Mouse (Mus musculus): Measurements from ENCODE around the gene Abcc10. TPM values are rescaled to one million over a fixed set of nuclear protein-coding genes. Genes with fewer than 3 reads are reported as not detected.
A peak's percentile ranks its signal among the peaks of the same experiment; 100 is the strongest.

Gene Abcc10
- total and polyA plus RNA-seq, 3 experiments = 1.1 to 4.1 (median 3.8) TPM

- dilution Hi-C loops (cut with MboI; ENCODE audit: extremely low pct_ligation_motif_present, extremely low pct_unique_long_range_greater_than_20kb, low sequenced_read_pairs) = no loop called here
- no peak for DNase-seq (ENCODE audit: extremely low read depth)
- TF ChIP-seq GABPA (IDR thresholded peaks at IDR 0.05; ENCODE audit: insufficient replicate concordance, low read depth, low read length) = no peak
- TF ChIP-seq RCOR1 (conservative IDR thresholded peaks at IDR 0.05; ENCODE audit: low read depth, low read length) = no peak
- TF ChIP-seq ZNF384 (IDR thresholded peaks at IDR 0.05; ENCODE audit: low read depth, low read length) = no peak
- no peak for TF ChIP-seq RAD21 (IDR thresholded peaks at IDR 0.05; ENCODE audit: low read depth, low read length)
- TF ChIP-seq IRF4 (IDR thresholded peaks at IDR 0.05; ENCODE audit: low read depth, low read length) = no peak
- no peak for TF ChIP-seq USF1 (IDR thresholded peaks at IDR 0.05; ENCODE audit: low read depth, low read length)
- TF ChIP-seq E2F4 (IDR thresholded peaks at IDR 0.05; ENCODE audit: insufficient replicate concordance, low read depth, low read length) = no peak
- TF ChIP-seq JUN (IDR thresholded peaks at IDR 0.05; ENCODE audit: insufficient read depth, low read depth, low read length) = no peak
- no peak for TF ChIP-seq JUND (conservative IDR thresholded peaks at IDR 0.05; ENCODE audit: low read depth, low read length)
- no peak for TF ChIP-seq TCF12 (IDR thresholded peaks at IDR 0.05; ENCODE audit: low read depth, low read length)
- no peak for TF ChIP-seq ZKSCAN1 (IDR thresholded peaks at IDR 0.05; ENCODE audit: borderline replicate concordance, low read depth, low read length)
- TF ChIP-seq ZC3H11A (IDR thresholded peaks at IDR 0.05; ENCODE audit: low read depth, low read length) = no peak
- TF ChIP-seq HCFC1 (IDR thresholded peaks at IDR 0.05; ENCODE audit: low read depth, low read length) = no peak
- no peak for TF ChIP-seq CTCF (conservative IDR thresholded peaks at IDR 0.05 in 1 of 2, IDR thresholded peaks at IDR 0.05 in 1 of 2; ENCODE audit: low read depth in 2 of 2, low read length in 2 of 2)
- no peak for TF ChIP-seq EP300 (IDR thresholded peaks at IDR 0.05; ENCODE audit: low read length)
- no peak for TF ChIP-seq ETS1 (conservative IDR thresholded peaks at IDR 0.05; ENCODE audit: low read depth, low read length)
- no peak for TF ChIP-seq ZMIZ1 (IDR thresholded peaks at IDR 0.05; ENCODE audit: low read depth, low read length)
- H3K36me3 ChIP-seq (replicated peaks in 1 of 2; ENCODE audit: control insufficient read depth in 1 of 2, insufficient read depth in 1 of 2, low read length in 1 of 2) = peaks cover 0 to 5% of the 10 kb centered on the region in 2 experiments
- H3K9me3 ChIP-seq (replicated peaks; ENCODE audit: low read length) = peaks cover 1% of the 10 kb centered on the region
- peaks cover 8 to 10% of the 10 kb centered on the region in 2 experiments for H3K4me1 ChIP-seq (ENCODE audit: control insufficient read depth in 1 of 2, insufficient read depth in 2 of 2)
- peak within 1 kb of the TSS in 1 of 3 experiments; percentile 47 for H3K4me3 ChIP-seq (replicated peaks in 1 of 3; ENCODE audit: low read depth in 2 of 3, low read length in 2 of 3, poor library complexity in 1 of 3)
- in situ Hi-C loops (cut with MboI; ENCODE audit: low pct_ligation_motif_present, low pct_unique_long_range_greater_than_20kb, low sequenced_read_pairs) = no loop called here
- peaks cover 52% of the 10 kb centered on the region for H3K27me3 ChIP-seq (replicated peaks)
- H3K79me2 ChIP-seq (replicated peaks; ENCODE audit: control insufficient read depth, extremely low read depth, insufficient read depth, poor library complexity, severe bottlenecking) = no peaks in the 10 kb centered on the region
- no peak within 1 kb of the TSS for H3K27ac ChIP-seq (ENCODE audit: insufficient read depth, low read depth)
- peak within 1 kb of the TSS; percentile 86 for H3K4me2 ChIP-seq (ENCODE audit: insufficient read depth, low read depth, poor library complexity, severe bottlenecking)
- H3K9ac ChIP-seq (ENCODE audit: insufficient read depth, low read depth) = no peak within 1 kb of the TSS; the same call in 1 of the 2 replicates
Observed at GRCm38 (mm10) chr17:46297364-46298219, 30.6 kb downstream of the Abcc10 start, which contains the start of gene Dlk2. TSS of gene Dlk2 (plus strand) at chr17:46297421.

GRCm38 (mm10) chr17:46297028-46297363, 31.2 kb downstream of the Abcc10 start:
- H3K36me3 ChIP-seq (replicated peaks in 1 of 2; ENCODE audit: control insufficient read depth in 1 of 2, insufficient read depth in 1 of 2, low read length in 1 of 2) = no peaks in the 10 kb centered on the region
- peaks cover 57% of the 10 kb centered on the region for H3K27me3 ChIP-seq (replicated peaks)
- TF ChIP-seq MEF2A (IDR thresholded peaks at IDR 0.05; ENCODE audit: borderline replicate concordance, low read depth, low read length) (no peak), BHLHE40 (IDR thresholded peaks at IDR 0.05; ENCODE audit: low read depth, low read length) (no peak), CHD1 (IDR thresholded peaks at IDR 0.05; ENCODE audit: low read depth, low read length) (no peak), SIN3A (IDR thresholded peaks at IDR 0.05; ENCODE audit: low read length) (no peak), MAZ (IDR thresholded peaks at IDR 0.05; ENCODE audit: low read depth, low read length) (no peak), CTCF (conservative IDR thresholded peaks at IDR 0.05 in 1 of 2, IDR thresholded peaks at IDR 0.05 in 1 of 2; ENCODE audit: low read depth in 2 of 2, low read length in 2 of 2) (no peak), USF1 (IDR thresholded peaks at IDR 0.05; ENCODE audit: low read depth, low read length) (no peak), CHD2 (IDR thresholded peaks at IDR 0.05; ENCODE audit: low read length) (no peak), RAD21 (IDR thresholded peaks at IDR 0.05; ENCODE audit: low read depth, low read length) (no peak), ZNF384 (IDR thresholded peaks at IDR 0.05; ENCODE audit: low read depth, low read length) (no peak)
- H3K4me3 ChIP-seq (replicated peaks in 1 of 3; ENCODE audit: low read depth in 2 of 3, low read length in 2 of 3, poor library complexity in 1 of 3) = no peak overlapping the region
- no peak for DNase-seq (ENCODE audit: extremely low read depth)
- peaks cover 1% of the 10 kb centered on the region for H3K9me3 ChIP-seq (replicated peaks; ENCODE audit: low read length)
- no peak overlapping the region for H3K27ac ChIP-seq (ENCODE audit: insufficient read depth, low read depth)
- H3K4me2 ChIP-seq (ENCODE audit: insufficient read depth, low read depth, poor library complexity, severe bottlenecking) = peak overlapping the region; percentile 86
- in situ Hi-C loops (cut with MboI; ENCODE audit: low pct_ligation_motif_present, low pct_unique_long_range_greater_than_20kb, low sequenced_read_pairs) = no loop called here
- no peak overlapping the region for H3K9ac ChIP-seq (ENCODE audit: insufficient read depth, low read depth)
- no peaks in the 10 kb centered on the region for H3K79me2 ChIP-seq (replicated peaks; ENCODE audit: control insufficient read depth, extremely low read depth, insufficient read depth, poor library complexity, severe bottlenecking)
- dilution Hi-C loops (cut with MboI; ENCODE audit: extremely low pct_ligation_motif_present, extremely low pct_unique_long_range_greater_than_20kb, low sequenced_read_pairs) = no loop called here
- peaks cover 8 to 10% of the 10 kb centered on the region in 2 experiments for H3K4me1 ChIP-seq (ENCODE audit: control insufficient read depth in 1 of 2, insufficient read depth in 2 of 2)

Measured in CH12.LX (cell line).